Mouse (Mus musculus) forebrain, embryonic 15.5 days (tissue): Measurements from ENCODE around the gene Stoml3. TPM values are rescaled to one million over a fixed set of nuclear protein-coding genes. Genes with fewer than 3 reads are reported as not detected.

Experiments used
- ATAC-seq: fragments of 200-750 bp; cut with Nextera tagmentation; replicated peaks from 2 replicates; pipeline ENCODE4 v1.8.0; 2017; ENCODE audit warnings: mild to moderate bottlenecking, moderate TSS enrichment, moderate library complexity
- H3K27ac ChIP-seq: fragments of 300-500 bp; sonication (generic); replicated peaks from 2 replicates; pipeline ENCODE4 v1.5.1; 2015; ENCODE audit warnings: mild to moderate bottlenecking, inconsistent platforms
- H3K27me3 ChIP-seq: fragments of 300-500 bp; sonication (generic); 2 replicates; pipeline ENCODE4 v1.6.1; 2015; ENCODE audit warnings: inconsistent platforms
- H3K36me3 ChIP-seq: fragments of 300-500 bp; sonication (generic); 2 replicates; pipeline ENCODE4 v1.6.1; 2015; ENCODE audit warnings: mild to moderate bottlenecking, inconsistent platforms
- H3K4me1 ChIP-seq: fragments of 300-500 bp; sonication (generic); 2 replicates; pipeline ENCODE4 v1.6.1; 2015; ENCODE audit warnings: inconsistent platforms
- H3K4me2 ChIP-seq: fragments of 300-500 bp; sonication (generic); replicated peaks from 2 replicates; pipeline ENCODE4 v1.6.1; 2015; ENCODE audit warnings: mild to moderate bottlenecking, inconsistent platforms
- H3K4me3 ChIP-seq: fragments of 300-500 bp; sonication (generic); 2 replicates; pipeline ENCODE4 v1.5.1; 2015; ENCODE audit warnings: mild to moderate bottlenecking, inconsistent platforms
- H3K9ac ChIP-seq: fragments of 300-500 bp; sonication (generic); replicated peaks from 2 replicates; pipeline ENCODE4 v1.6.1; 2015; ENCODE audit warnings: mild to moderate bottlenecking, inconsistent platforms
- H3K9me3 ChIP-seq: fragments of 300-500 bp; sonication (generic); 2 replicates; pipeline ENCODE4 v1.6.1; 2016; ENCODE audit warnings: inconsistent platforms
- WGBS: fragments of 180-500 bp; shearing (Covaris S2); methylation state at CpG from one replicate; pipeline ENCODE4 v1.1.7; 2015; ENCODE audit warnings: mixed read lengths; 5-methylcytosine and 5-hydroxymethylcytosine counted together
- polyA plus RNA-seq: library from polyadenylated mRNA; unstranded; fragments of >200 nt; fragmentation: Nextera tagmentation; extraction: Ambion mirVana; gene quantifications from 2 replicates; pipeline ENCODE4 v1.2.1, GENCODE M21; 2015

The Stoml3 gene
- polyA plus RNA-seq, result not detected in 2 replicates

- H3K4me3 ChIP-seq, result no peak within 1 kb of the TSS
Measured at GRCm38 (mm10) chr3:53488353-53488752, at the start of gene Stoml3. Stoml3 (plus strand) TSS chr3:53488653.

GRCm38 (mm10) chr3:53445540-53445939 is 42.9 kb upstream of the Stoml3 start:
- Histone ChIP-seq H3K36me3 (peaks cover 6% of the 10 kb centered on the region; the same call in 1 of the 2 replicates), H3K4me3 (no peak overlapping the region), H3K4me1 (no peaks in the 10 kb centered on the region), H3K27me3 (no peaks in the 10 kb centered on the region), H3K9me3 (no peaks in the 10 kb centered on the region), H3K4me2 (no peak overlapping the region), H3K9ac (no peak overlapping the region), H3K27ac (no peak overlapping the region)
- 63% methylated on average over 5 of the region's 5 CpGs for WGBS
- no peak for ATAC-seq

More at GRCm38 (mm10) chr3:53488353-53488752, at the start of gene Stoml3:
- Histone ChIP-seq H3K27me3 (no peaks in the 10 kb centered on the region), H3K9ac (no peak within 1 kb of the TSS), H3K9me3 (no peaks in the 10 kb centered on the region), H3K27ac (no peak within 1 kb of the TSS), H3K4me1 (no peaks in the 10 kb centered on the region), H3K36me3 (no peaks in the 10 kb centered on the region), H3K4me2 (no peak within 1 kb of the TSS)
- 78% methylated on average over 6 of the region's 6 CpGs for WGBS
- no peak for ATAC-seq

- no peak for ATAC-seq
- 79% methylated on average over 3 of the region's 3 CpGs for WGBS
- H3K36me3 ChIP-seq, result peaks cover 17% of the 10 kb centered on the region
Measured at GRCm38 (mm10) chr3:53446801-53447200, 41.7 kb upstream of the Stoml3 start.

GRCm38 (mm10) chr3:53448208-53448607 is 40.2 kb upstream of the Stoml3 start:
- Histone ChIP-seq H3K4me1 (no peaks in the 10 kb centered on the region), H3K9me3 (no peaks in the 10 kb centered on the region), H3K27ac (no peak overlapping the region), H3K36me3 (peaks cover 28% of the 10 kb centered on the region), H3K27me3 (no peaks in the 10 kb centered on the region), H3K4me2 (no peak overlapping the region), H3K9ac (no peak overlapping the region), H3K4me3 (no peak overlapping the region)
- peak; percentile 72 for ATAC-seq
- WGBS, result 21% methylated on average over 2 of the region's 2 CpGs

More at GRCm38 (mm10) chr3:53446801-53447200, 41.7 kb upstream of the Stoml3 start:
- Histone ChIP-seq H3K4me1 (no peaks in the 10 kb centered on the region), H3K4me3 (no peak overlapping the region), H3K27me3 (no peaks in the 10 kb centered on the region), H3K4me2 (no peak overlapping the region), H3K27ac (no peak overlapping the region), H3K9ac (no peak overlapping the region), H3K9me3 (no peaks in the 10 kb centered on the region)

GRCm38 (mm10) chr3:53450666-53451065 is 37.8 kb upstream of the Stoml3 start:
- Histone ChIP-seq H3K4me1 (no peaks in the 10 kb centered on the region), H3K27me3 (no peaks in the 10 kb centered on the region), H3K4me2 (no peak overlapping the region), H3K9me3 (no peaks in the 10 kb centered on the region), H3K4me3 (no peak overlapping the region), H3K27ac (no peak overlapping the region), H3K9ac (no peak overlapping the region), H3K36me3 (peaks cover 48% of the 10 kb centered on the region)
- 96% methylated on average over 11 of the region's 11 CpGs for WGBS
- ATAC-seq, result no peak

DNA sequence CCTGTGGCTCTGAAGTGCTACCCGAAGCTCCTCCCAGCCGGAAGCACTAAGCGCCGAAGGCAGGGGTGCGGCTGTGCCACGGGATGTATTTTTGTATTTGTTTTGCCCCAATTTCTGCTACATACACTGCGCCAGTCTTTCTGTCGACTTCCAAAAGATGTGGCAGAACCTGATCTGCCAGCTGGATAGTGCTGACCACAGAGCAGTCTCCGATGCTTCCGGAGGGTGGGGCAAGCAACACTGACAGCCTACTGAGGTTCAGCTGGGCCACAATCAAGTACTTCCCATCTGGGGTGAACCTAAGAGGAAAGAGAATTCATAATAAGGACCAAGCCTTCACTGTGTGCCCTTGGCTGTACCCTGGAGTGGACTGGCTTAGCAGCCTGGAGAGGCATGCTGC is 36.1 kb upstream of the Stoml3 start:
- Histone ChIP-seq H3K36me3 (peaks cover 65% of the 10 kb centered on the region), H3K9ac (no peak overlapping the region), H3K4me2 (no peak overlapping the region), H3K4me3 (no peak overlapping the region), H3K27ac (no peak overlapping the region), H3K27me3 (no peaks in the 10 kb centered on the region), H3K9me3 (no peaks in the 10 kb centered on the region), H3K4me1 (no peaks in the 10 kb centered on the region)
- ATAC-seq, result no peak
- 96% methylated on average over 10 of the region's 10 CpGs for WGBS

GRCm38 (mm10) chr3:53453346-53453745 is 35.1 kb upstream of the Stoml3 start:
- Histone ChIP-seq H3K4me2 (no peak overlapping the region), H3K27ac (no peak overlapping the region), H3K9ac (no peak overlapping the region), H3K4me1 (no peaks in the 10 kb centered on the region), H3K36me3 (peaks cover 72% of the 10 kb centered on the region), H3K27me3 (no peaks in the 10 kb centered on the region), H3K9me3 (no peaks in the 10 kb centered on the region), H3K4me3 (no peak overlapping the region)
- 96% methylated on average over 7 of the region's 7 CpGs for WGBS
- ATAC-seq, result no peak

DNA sequence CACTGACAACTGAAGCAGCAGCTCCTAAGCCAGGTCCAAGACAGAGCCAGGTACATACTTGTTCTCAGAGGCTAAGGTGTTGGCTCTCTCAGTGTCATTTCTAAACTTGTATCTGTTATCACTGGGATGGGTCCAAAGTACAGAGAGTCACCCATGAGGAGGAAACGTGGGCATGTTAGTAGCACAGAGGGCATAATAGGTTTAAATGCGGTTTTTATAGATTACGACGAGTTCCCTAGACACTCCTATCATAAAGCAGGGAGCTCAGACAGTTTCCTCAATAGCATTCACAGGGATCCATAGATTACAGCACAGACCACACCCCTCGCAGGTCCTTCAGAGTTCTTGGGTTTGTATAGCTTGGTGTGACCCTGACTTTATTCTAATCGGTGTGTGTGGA is 34.4 kb upstream of the Stoml3 start:
- Histone ChIP-seq H3K4me3 (no peak overlapping the region), H3K9ac (no peak overlapping the region), H3K36me3 (peaks cover 74% of the 10 kb centered on the region), H3K4me2 (no peak overlapping the region), H3K27me3 (no peaks in the 10 kb centered on the region), H3K27ac (no peak overlapping the region), H3K9me3 (no peaks in the 10 kb centered on the region), H3K4me1 (no peaks in the 10 kb centered on the region)
- 98% methylated on average over 6 of the region's 6 CpGs for WGBS
- no peak for ATAC-seq

DNA sequence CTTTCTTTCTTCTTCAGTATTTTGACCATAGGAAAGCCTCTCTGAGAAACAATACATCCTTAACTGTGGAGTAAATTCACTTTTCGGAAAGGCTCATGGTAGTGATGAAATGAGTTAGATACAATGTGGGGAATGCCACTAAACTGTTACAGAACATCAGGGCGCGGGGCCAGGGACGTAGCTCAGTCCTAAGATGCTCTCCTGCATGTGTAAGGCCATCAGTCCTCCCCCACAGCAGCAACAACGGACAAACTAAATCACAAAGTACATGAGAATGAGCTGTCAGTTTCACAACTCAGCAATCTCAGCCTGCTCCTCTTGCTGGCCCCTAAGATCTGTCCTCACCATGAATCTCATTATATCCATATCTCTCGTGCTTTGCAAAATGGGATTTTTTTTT is 33.9 kb upstream of the Stoml3 start:
- Histone ChIP-seq H3K4me3 (no peak overlapping the region), H3K4me1 (no peaks in the 10 kb centered on the region), H3K4me2 (no peak overlapping the region), H3K27me3 (no peaks in the 10 kb centered on the region), H3K9me3 (no peaks in the 10 kb centered on the region), H3K27ac (no peak overlapping the region), H3K9ac (no peak overlapping the region), H3K36me3 (peaks cover 75% of the 10 kb centered on the region)
- 93% methylated on average over 6 of the region's 6 CpGs for WGBS
- no peak for ATAC-seq

DNA sequence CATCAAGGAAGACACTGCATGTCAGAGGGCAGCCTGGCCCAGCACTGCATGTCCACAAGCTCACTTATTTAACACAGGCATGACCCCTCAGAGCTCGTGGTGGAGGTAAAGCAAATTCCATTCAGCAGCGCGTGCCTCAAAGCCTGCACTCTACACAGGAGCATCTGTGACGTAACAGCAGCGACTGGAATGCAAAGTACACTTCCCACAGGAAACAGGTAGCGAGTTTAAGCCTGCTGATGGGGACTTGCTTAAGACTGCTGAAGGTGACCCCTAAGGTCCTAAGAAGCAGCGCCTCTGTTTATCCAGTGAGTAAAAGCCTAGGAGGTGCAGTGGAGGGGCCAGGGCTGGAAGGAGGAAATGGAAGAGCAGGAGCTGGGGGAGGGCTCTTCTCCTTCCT is 33.5 kb upstream of the Stoml3 start:
- Histone ChIP-seq H3K4me1 (no peaks in the 10 kb centered on the region), H3K27me3 (no peaks in the 10 kb centered on the region), H3K4me3 (no peak overlapping the region), H3K4me2 (no peak overlapping the region), H3K9ac (no peak overlapping the region), H3K36me3 (peaks cover 76% of the 10 kb centered on the region), H3K9me3 (no peaks in the 10 kb centered on the region), H3K27ac (no peak overlapping the region)
- ATAC-seq, result no peak
- WGBS, result 87% methylated on average over 7 of the region's 7 CpGs

- Histone ChIP-seq H3K4me2 (no peak overlapping the region), H3K27ac (no peak overlapping the region), H3K9me3 (no peaks in the 10 kb centered on the region), H3K36me3 (peaks cover 56% of the 10 kb centered on the region), H3K4me3 (no peak overlapping the region), H3K27me3 (no peaks in the 10 kb centered on the region), H3K4me1 (peaks cover 14% of the 10 kb centered on the region), H3K9ac (no peak overlapping the region)
- WGBS, result 83% methylated on average over 5 of the region's 5 CpGs
- ATAC-seq, result no peak
Measured at GRCm38 (mm10) chr3:53457750-53458149, 30.7 kb upstream of the Stoml3 start.

GRCm38 (mm10) chr3:53460106-53460505 is 28.3 kb upstream of the Stoml3 start:
- no peak overlapping the region for H3K27ac ChIP-seq
- ATAC-seq, result no peak
- H3K27me3 ChIP-seq, result no peaks in the 10 kb centered on the region
- H3K4me2 ChIP-seq, result no peak overlapping the region
- H3K9me3 ChIP-seq, result no peaks in the 10 kb centered on the region
- no peak overlapping the region for H3K4me3 ChIP-seq
- H3K36me3 ChIP-seq, result peaks cover 35% of the 10 kb centered on the region
- WGBS, result 93% methylated on average over 9 of the region's 9 CpGs
- H3K9ac ChIP-seq, result no peak overlapping the region
- peaks cover 20% of the 10 kb centered on the region for H3K4me1 ChIP-seq

- 5% methylated on average over 9 of the region's 9 CpGs for WGBS
- ATAC-seq, result no peak
- Histone ChIP-seq H3K9me3 (no peaks in the 10 kb centered on the region), H3K9ac (peak overlapping the region; percentile 95), H3K4me3 (peak overlapping the region; percentile 98), H3K27ac (peak overlapping the region; percentile 95), H3K27me3 (no peaks in the 10 kb centered on the region), H3K4me2 (peak overlapping the region; percentile 58), H3K4me1 (peaks cover 46% of the 10 kb centered on the region), H3K36me3 (peaks cover 14% of the 10 kb centered on the region)
Measured at GRCm38 (mm10) chr3:53462701-53463045, 25.8 kb upstream of the Stoml3 start.
